ENCODE assay signal across 8 mouse cellular contexts in the genomic region with DNA sequence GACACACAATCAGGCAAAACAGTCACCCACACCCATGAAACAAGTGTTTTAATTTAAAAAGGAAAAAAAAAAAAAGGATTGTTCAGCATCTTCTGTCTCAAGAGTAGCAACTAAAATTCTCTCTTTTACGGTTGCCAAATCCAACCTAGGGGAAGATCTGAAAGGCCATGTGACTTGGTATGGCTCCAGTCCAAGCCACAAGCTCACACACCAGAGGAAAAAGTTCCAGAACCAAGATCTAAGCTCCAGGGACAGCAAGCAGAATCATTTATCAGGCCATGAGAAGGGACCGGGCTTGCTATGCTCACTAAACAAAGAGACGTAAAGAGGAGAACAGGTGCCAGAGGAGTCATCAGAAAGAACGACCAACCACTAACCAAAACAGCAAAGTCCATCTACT. TPM values are rescaled to one million over a fixed set of nuclear protein-coding genes. Genes with fewer than 3 reads are reported as not detected.
DNase-seq lines count a peak whose midpoint lies in the region; ATAC-seq and TF ChIP-seq lines count a peak whose summit lies in the region.

No protein-coding gene starts in this region.

- ATAC-seq in liver, embryonic 13.5 days (ENCODE audit: low read depth): no peak

- intact Hi-C loops in gastrocnemius, postnatal 36 days (cut with DNase I): no loop called here

- H3K4me2 ChIP-seq in liver, embryonic 13.5 days: peak overlapping the region; percentile 98

- peak; percentile 9 for DNase-seq in embryo, embryonic 10.5 days (ENCODE audit: low spot score)
- no peak for DNase-seq in embryo, embryonic 9.5 days (ENCODE audit: extremely low spot score)
- peak; percentile 33 for DNase-seq in brain, adult 2 months (ENCODE audit: low read depth, low spot score)
- no peak for DNase-seq in hindbrain, embryonic 10.5 days (ENCODE audit: low spot score)
- no peak for DNase-seq in liver, embryonic 13.5 days
- no peak for DNase-seq in gastrocnemius, postnatal 36 days
- DNase-seq in frontal cortex, adult 2 months (ENCODE audit: extremely low spot score in 1 of 2, low spot score in 1 of 2): no peak

- no peak for TF ChIP-seq POLR2A in small intestine, adult 2 months (IDR thresholded peaks at IDR 0.05; ENCODE audit: low read depth, low read length)

- peak overlapping the region; percentile 93 for H3K9ac ChIP-seq in liver, embryonic 13.5 days

- WGBS in hindbrain, embryonic 10.5 days: 68% methylated on average over 4 of the region's 4 CpGs
- WGBS in liver, embryonic 13.5 days (ENCODE audit: insufficient replicate concordance): 42% methylated on average over 4 of the region's 4 CpGs
- 4% methylated on average over 4 of the region's 4 CpGs for WGBS in small intestine, adult 2 months

- no peak for TF ChIP-seq CTCF in small intestine, adult 2 months (IDR thresholded peaks at IDR 0.05; ENCODE audit: extremely low read depth, insufficient read length, insufficient replicate concordance, low read depth, low read length)

- peaks cover 6% of the 10 kb centered on the region; the same call in 1 of the 2 replicates for H3K36me3 ChIP-seq in hindbrain, embryonic 10.5 days
- 0 out of 2 replicates have a peak, but pooled peaks cover 7% of the 10 kb centered on the region for H3K36me3 ChIP-seq in liver, embryonic 13.5 days
- H3K36me3 ChIP-seq in small intestine, adult 2 months (ENCODE audit: control insufficient read depth, insufficient read depth, low read length): no peaks in the 10 kb centered on the region

- H3K4me1 ChIP-seq in hindbrain, embryonic 10.5 days (replicated peaks): peaks cover 34% of the 10 kb centered on the region
- H3K4me1 ChIP-seq in liver, embryonic 13.5 days (replicated peaks): peaks cover 44% of the 10 kb centered on the region
- peaks cover 5% of the 10 kb centered on the region for H3K4me1 ChIP-seq in small intestine, adult 2 months (ENCODE audit: control insufficient read depth, insufficient read depth, insufficient read length, low read length)

- H3K9me3 ChIP-seq in hindbrain, embryonic 10.5 days: no peaks in the 10 kb centered on the region
- H3K9me3 ChIP-seq in liver, embryonic 13.5 days (replicated peaks): no peaks in the 10 kb centered on the region

- H3K27me3 ChIP-seq in hindbrain, embryonic 10.5 days (ENCODE audit: insufficient read depth, poor library complexity, severe bottlenecking): no peaks in the 10 kb centered on the region
- H3K27me3 ChIP-seq in liver, embryonic 13.5 days: no peaks in the 10 kb centered on the region
- no peaks in the 10 kb centered on the region for H3K27me3 ChIP-seq in small intestine, adult 2 months (ENCODE audit: control insufficient read depth, insufficient read depth, low read length)

- H3K27ac ChIP-seq in hindbrain, embryonic 10.5 days: no peak overlapping the region
- no peak overlapping the region for H3K27ac ChIP-seq in liver, embryonic 13.5 days
- H3K27ac ChIP-seq in small intestine, adult 2 months (ENCODE audit: insufficient read depth, low read depth, low read length): 0 out of 2 replicates have a peak overlapping the region, but pooled peaks have one; percentile 8

- H3K4me3 ChIP-seq in hindbrain, embryonic 10.5 days: peak overlapping the region; percentile 89
- peak overlapping the region; percentile 85 for H3K4me3 ChIP-seq in liver, embryonic 13.5 days (replicated peaks)
- no peak overlapping the region for H3K4me3 ChIP-seq in small intestine, adult 2 months (ENCODE audit: low read depth, low read length)

RNA-seq across cellular contexts. Expression of gene Fam53a, which starts 1.5 kb away (rescaled TPM):
- polyA plus RNA-seq in hindbrain, embryonic 10.5 days (2016; fragmentation: Nextera tagmentation; extraction: Ambion mirVana): 58.8 and 68.1 TPM in 2 replicates
- 26.7 and 31.3 TPM in 2 replicates for polyA plus RNA-seq in liver, embryonic 13.5 days (2015; fragmentation: Nextera tagmentation; extraction: Ambion mirVana)
- 58.1 and 60.2 TPM in 2 replicates for polyA plus RNA-seq in small intestine, adult 2 months (2012; rRNA removed)
- total RNA-seq in gastrocnemius, postnatal 36 days (2021): 10 to 100 TPM; 56.9 to 61.8 TPM
- 18.8 and 20.1 TPM in 2 replicates for polyA plus RNA-seq in frontal cortex, adult 2 months (2012; rRNA removed)

RNA-seq across cellular contexts. Expression of gene Gm9903, which starts 1.8 kb away (rescaled TPM):
- polyA plus RNA-seq in hindbrain, embryonic 10.5 days (2016; fragmentation: Nextera tagmentation; extraction: Ambion mirVana): 0.77 and 1.2 TPM in 2 replicates
- polyA plus RNA-seq in liver, embryonic 13.5 days (2015; fragmentation: Nextera tagmentation; extraction: Ambion mirVana): 0.13 TPM in 1 of 2 replicates, not detected in the other
- 0.14 and 0.27 TPM in 2 replicates for polyA plus RNA-seq in small intestine, adult 2 months (2012; rRNA removed)
- under 1 TPM; 0.42 to 0.54 TPM for total RNA-seq in gastrocnemius, postnatal 36 days (2021)
- polyA plus RNA-seq in frontal cortex, adult 2 months (2012; rRNA removed): 0.61 and 0.72 TPM in 2 replicates

RNA-seq across cellular contexts. Expression of gene Slbp, which starts 24.4 kb away (rescaled TPM):
- polyA plus RNA-seq in hindbrain, embryonic 10.5 days (2016; fragmentation: Nextera tagmentation; extraction: Ambion mirVana): 255 and 317 TPM in 2 replicates
- 319 and 390 TPM in 2 replicates for polyA plus RNA-seq in liver, embryonic 13.5 days (2015; fragmentation: Nextera tagmentation; extraction: Ambion mirVana)
- polyA plus RNA-seq in small intestine, adult 2 months (2012; rRNA removed): 16.7 and 25.4 TPM in 2 replicates
- 1 to 10 TPM; 7.4 to 7.6 TPM for total RNA-seq in gastrocnemius, postnatal 36 days (2021)
- polyA plus RNA-seq in frontal cortex, adult 2 months (2012; rRNA removed): 28.0 and 30.8 TPM in 2 replicates

RNA-seq across cellular contexts. Expression of gene Tacc3, which starts 30.0 kb away (rescaled TPM):
- polyA plus RNA-seq in hindbrain, embryonic 10.5 days (2016; fragmentation: Nextera tagmentation; extraction: Ambion mirVana): 259 and 305 TPM in 2 replicates
- 158 and 183 TPM in 2 replicates for polyA plus RNA-seq in liver, embryonic 13.5 days (2015; fragmentation: Nextera tagmentation; extraction: Ambion mirVana)
- polyA plus RNA-seq in small intestine, adult 2 months (2012; rRNA removed): 4.0 and 7.7 TPM in 2 replicates
- total RNA-seq in gastrocnemius, postnatal 36 days (2021): 1 to 10 TPM; 1.6 to 3.1 TPM
- polyA plus RNA-seq in frontal cortex, adult 2 months (2012; rRNA removed): 8.4 and 9.1 TPM in 2 replicates

RNA-seq across cellular contexts. Expression of gene Tmem129, which starts 30.2 kb away (rescaled TPM):
- polyA plus RNA-seq in hindbrain, embryonic 10.5 days (2016; fragmentation: Nextera tagmentation; extraction: Ambion mirVana): 37.1 and 40.9 TPM in 2 replicates
- polyA plus RNA-seq in liver, embryonic 13.5 days (2015; fragmentation: Nextera tagmentation; extraction: Ambion mirVana): 20.2 and 21.9 TPM in 2 replicates
- 25.6 and 34.8 TPM in 2 replicates for polyA plus RNA-seq in small intestine, adult 2 months (2012; rRNA removed)
- 1 to 10 TPM; 6.1 to 9.7 TPM for total RNA-seq in gastrocnemius, postnatal 36 days (2021)
- polyA plus RNA-seq in frontal cortex, adult 2 months (2012; rRNA removed): 34.8 and 36.3 TPM in 2 replicates

Comparison
In these comparisons a context has a peak if more than half of its experiments do, and no peak if none do; other contexts are left out.
1. DNase-seq: peak in embryo, embryonic 10.5 days (single experiment) and brain, adult 2 months (single experiment); none in embryo, embryonic 9.5 days (single experiment), hindbrain, embryonic 10.5 days (single experiment), liver, embryonic 13.5 days (single experiment), gastrocnemius, postnatal 36 days (0 of 2) and frontal cortex, adult 2 months (0 of 2).